Mouse (Mus musculus): ENCODE measurements around the gene Neurl1b. TPM values are rescaled to one million over a fixed set of nuclear protein-coding genes. Genes with fewer than 3 reads are reported as not detected.
A peak's percentile ranks its signal among the peaks of the same experiment; 100 is the strongest.

The Neurl1b gene
- polyA plus RNA-seq, 1 experiment from 2014 or later: 3.0 TPM

DNA sequence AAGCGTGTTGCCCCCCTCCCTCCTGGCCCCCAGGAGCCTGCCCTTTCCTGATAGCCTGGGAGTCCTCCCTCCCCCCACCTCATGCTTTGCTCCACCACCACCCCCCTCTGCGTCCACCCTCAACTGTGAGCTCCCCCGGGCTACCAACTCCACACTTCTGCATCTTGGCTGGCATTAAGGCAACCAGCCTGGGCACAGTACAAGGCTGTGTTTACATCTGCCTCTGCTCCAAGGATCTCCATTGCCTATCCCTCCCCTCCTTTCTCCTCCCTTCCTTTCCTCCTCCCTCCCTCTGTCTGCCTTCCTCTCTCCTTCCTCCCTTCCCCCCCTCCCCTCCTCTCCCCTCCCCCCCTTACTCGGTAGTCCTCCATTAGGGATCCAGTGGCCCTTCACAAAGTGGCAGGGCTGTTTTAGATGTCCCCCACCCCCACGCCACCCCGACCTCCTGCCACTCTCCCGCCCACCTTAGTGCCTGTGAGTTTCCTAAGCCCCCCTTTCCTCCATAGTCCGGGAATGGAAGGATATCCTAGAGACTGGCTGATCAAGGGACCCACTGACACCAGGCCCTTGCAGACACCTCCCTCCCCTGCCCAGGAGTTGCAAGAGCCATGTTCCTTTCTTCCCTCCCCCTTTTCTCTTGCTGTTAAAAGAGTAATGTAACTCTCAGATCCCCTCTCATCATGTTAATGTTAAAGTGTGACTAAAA is 34.2 kb upstream of the Neurl1b start:
- Histone ChIP-seq H3K4me2 (ENCODE audit: low read depth, low read length) (peak overlapping the region; percentile 26), H3K4me3 (ENCODE audit: low read length) (no peak overlapping the region), H3K36me3 (ENCODE audit: control insufficient read depth, insufficient read depth) (no peaks in the 10 kb centered on the region), H3K9me3 (replicated peaks; ENCODE audit: control insufficient read depth, low read length) (no peaks in the 10 kb centered on the region), H3K9ac (ENCODE audit: low read length) (no peak overlapping the region), H3K27ac (ENCODE audit: low read length) (no peak overlapping the region), H3K4me1 (ENCODE audit: control insufficient read depth, insufficient read depth, low read length) (peaks cover 41% of the 10 kb centered on the region), H3K27me3 (ENCODE audit: control insufficient read depth, insufficient read depth, low read length) (no peaks in the 10 kb centered on the region)
- WGBS: 24% methylated on average over 8 of the region's 8 CpGs
- ATAC-seq (replicated peaks; ENCODE audit: extremely low read depth, insufficient read depth, low FRiP score): no peak

DNA sequence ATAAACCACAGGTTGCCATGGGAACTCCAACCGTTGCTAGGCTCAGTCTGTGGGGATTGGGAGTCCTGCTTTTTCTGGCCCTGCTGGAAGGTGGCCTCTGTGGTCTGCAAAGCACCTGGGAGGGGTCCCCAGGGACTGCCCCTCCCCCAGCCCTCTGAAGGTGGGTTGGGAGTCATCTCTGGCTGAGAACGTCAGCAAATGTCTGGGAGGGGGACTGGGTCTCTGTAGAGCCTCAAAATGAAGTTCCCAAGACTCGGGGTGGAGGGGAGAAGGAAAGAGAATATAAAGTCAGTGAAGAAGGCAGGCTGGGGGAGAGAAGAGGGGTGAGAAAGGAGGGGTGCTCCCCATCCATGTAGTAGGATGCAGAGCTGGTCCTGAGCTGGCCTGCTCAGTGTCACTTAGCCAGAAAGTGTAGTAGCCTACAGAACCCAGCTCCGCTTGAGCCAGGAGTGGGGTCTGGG is 33.6 kb upstream of the Neurl1b start:
- WGBS: 38% methylated on average over 4 of the region's 4 CpGs
- peak overlapping the region; percentile 26 for H3K4me2 ChIP-seq (ENCODE audit: low read depth, low read length)
- ATAC-seq (replicated peaks; ENCODE audit: extremely low read depth, insufficient read depth, low FRiP score): no peak; the same call in 1 of the 2 replicates
- peaks cover 41% of the 10 kb centered on the region for H3K4me1 ChIP-seq (ENCODE audit: control insufficient read depth, insufficient read depth, low read length)
- H3K9me3 ChIP-seq (replicated peaks; ENCODE audit: control insufficient read depth, low read length): no peaks in the 10 kb centered on the region
- no peak overlapping the region for H3K4me3 ChIP-seq (ENCODE audit: low read length)
- H3K27ac ChIP-seq (ENCODE audit: low read length): 0 out of 2 replicates have a peak overlapping the region, but pooled peaks have one; percentile 19
- H3K27me3 ChIP-seq (ENCODE audit: control insufficient read depth, insufficient read depth, low read length): no peaks in the 10 kb centered on the region
- H3K36me3 ChIP-seq (ENCODE audit: control insufficient read depth, insufficient read depth): no peaks in the 10 kb centered on the region
- H3K9ac ChIP-seq (ENCODE audit: low read length): no peak overlapping the region

DNA sequence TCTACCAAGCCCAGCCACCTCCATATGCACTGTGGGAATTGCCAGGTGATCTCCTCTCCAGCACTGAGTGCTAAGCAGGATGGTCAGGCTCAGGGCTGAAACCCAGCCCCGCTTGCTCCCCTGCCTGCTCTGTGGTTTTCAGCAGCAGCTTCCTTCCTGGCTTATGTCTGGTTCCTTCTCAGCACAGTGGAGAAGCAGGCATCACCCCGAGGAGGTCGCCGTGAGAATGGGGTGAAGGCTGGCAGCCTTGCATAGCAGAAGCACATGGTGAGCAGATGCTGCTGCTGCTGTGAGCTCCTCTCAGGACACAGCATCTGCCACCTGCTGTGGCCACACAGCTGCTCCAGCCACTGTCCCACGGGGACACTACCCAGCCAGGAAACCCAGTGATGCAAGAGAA is 33.0 kb upstream of the Neurl1b start:
- Histone ChIP-seq H3K9ac (ENCODE audit: low read length) (no peak overlapping the region), H3K36me3 (ENCODE audit: control insufficient read depth, insufficient read depth) (no peaks in the 10 kb centered on the region), H3K27me3 (ENCODE audit: control insufficient read depth, insufficient read depth, low read length) (no peaks in the 10 kb centered on the region), H3K4me3 (ENCODE audit: low read length) (no peak overlapping the region), H3K4me2 (ENCODE audit: low read depth, low read length) (no peak overlapping the region), H3K9me3 (replicated peaks; ENCODE audit: control insufficient read depth, low read length) (no peaks in the 10 kb centered on the region), H3K4me1 (ENCODE audit: control insufficient read depth, insufficient read depth, low read length) (peaks cover 35% of the 10 kb centered on the region), H3K27ac (ENCODE audit: low read length) (0 out of 2 replicates have a peak overlapping the region, but pooled peaks have one; percentile 9)
- no peak for ATAC-seq (replicated peaks; ENCODE audit: extremely low read depth, insufficient read depth, low FRiP score)
- 36% methylated on average over 5 of the region's 5 CpGs for WGBS

- H3K9ac ChIP-seq (ENCODE audit: low read length): no peak overlapping the region
- no peak overlapping the region for H3K4me2 ChIP-seq (ENCODE audit: low read depth, low read length)
- WGBS: 26% methylated on average over 3 of the region's 3 CpGs
- 0 out of 2 replicates have a peak overlapping the region, but pooled peaks have one; percentile 9 for H3K27ac ChIP-seq (ENCODE audit: low read length)
- H3K4me1 ChIP-seq (ENCODE audit: control insufficient read depth, insufficient read depth, low read length): peaks cover 30% of the 10 kb centered on the region
- no peaks in the 10 kb centered on the region for H3K9me3 ChIP-seq (replicated peaks; ENCODE audit: control insufficient read depth, low read length)
- H3K4me3 ChIP-seq (ENCODE audit: low read length): no peak overlapping the region
- no peaks in the 10 kb centered on the region; the same call in 1 of the 2 replicates for H3K27me3 ChIP-seq (ENCODE audit: control insufficient read depth, insufficient read depth, low read length)
- H3K36me3 ChIP-seq (ENCODE audit: control insufficient read depth, insufficient read depth): no peaks in the 10 kb centered on the region
- ATAC-seq (replicated peaks; ENCODE audit: extremely low read depth, insufficient read depth, low FRiP score): 0 out of 2 replicates have a peak, but pooled peaks have one; percentile 10
These were observed 32.5 kb upstream of the Neurl1b start for GRCm38 (mm10) chr17:26382176-26382575.

DNA sequence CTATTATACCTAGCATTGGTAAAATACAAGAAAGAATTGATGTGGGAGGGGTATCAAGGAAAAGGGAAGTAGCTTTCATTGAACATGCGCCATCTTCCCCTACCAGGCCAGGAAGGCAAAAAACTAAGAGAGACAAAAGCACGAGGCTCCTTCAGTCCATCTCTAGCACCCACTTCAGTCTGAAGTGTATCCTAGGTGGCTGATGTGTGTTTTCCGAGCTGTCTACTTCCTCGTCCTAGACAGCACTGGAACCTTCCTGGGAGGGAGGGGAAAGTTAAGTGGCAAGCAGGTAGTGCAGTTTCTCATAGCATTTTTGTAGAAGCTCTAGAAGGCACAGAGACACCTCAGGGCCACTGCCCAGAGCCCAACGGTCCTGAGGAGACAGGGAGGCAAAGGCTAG is 31.9 kb upstream of the Neurl1b start:
- no peak overlapping the region for H3K4me3 ChIP-seq (ENCODE audit: low read length)
- no peaks in the 10 kb centered on the region for H3K36me3 ChIP-seq (ENCODE audit: control insufficient read depth, insufficient read depth)
- ATAC-seq (replicated peaks; ENCODE audit: extremely low read depth, insufficient read depth, low FRiP score): no peak
- peaks cover 27% of the 10 kb centered on the region for H3K4me1 ChIP-seq (ENCODE audit: control insufficient read depth, insufficient read depth, low read length)
- no peaks in the 10 kb centered on the region; the same call in 1 of the 2 replicates for H3K27me3 ChIP-seq (ENCODE audit: control insufficient read depth, insufficient read depth, low read length)
- no peak overlapping the region for H3K4me2 ChIP-seq (ENCODE audit: low read depth, low read length)
- H3K9ac ChIP-seq (ENCODE audit: low read length): no peak overlapping the region
- no peak overlapping the region for H3K27ac ChIP-seq (ENCODE audit: low read length)
- 45% methylated on average over 5 of the region's 5 CpGs for WGBS
- H3K9me3 ChIP-seq (replicated peaks; ENCODE audit: control insufficient read depth, low read length): no peaks in the 10 kb centered on the region

DNA sequence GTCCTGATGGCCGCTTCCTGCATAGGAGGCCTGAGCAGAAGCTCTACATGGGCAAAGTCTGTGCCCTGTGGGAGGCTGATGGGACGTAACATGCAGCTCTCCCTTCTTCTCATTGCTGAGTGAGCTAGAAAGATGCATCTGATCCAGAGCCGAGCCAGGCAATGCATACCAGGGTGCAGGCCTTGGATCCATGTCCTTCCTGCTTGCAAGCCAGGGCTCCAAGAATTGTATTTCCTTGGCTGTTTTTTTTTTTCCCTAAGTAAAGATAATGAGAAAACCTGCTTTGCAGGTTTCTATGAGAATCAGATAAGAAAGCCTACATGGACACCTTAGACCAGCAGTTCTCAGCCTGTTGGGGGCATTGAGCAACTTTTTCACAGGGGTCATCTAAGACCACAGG is 30.5 kb upstream of the Neurl1b start:
- Histone ChIP-seq H3K27me3 (ENCODE audit: control insufficient read depth, insufficient read depth, low read length) (no peaks in the 10 kb centered on the region; the same call in 1 of the 2 replicates), H3K4me1 (ENCODE audit: control insufficient read depth, insufficient read depth, low read length) (peaks cover 27% of the 10 kb centered on the region), H3K27ac (ENCODE audit: low read length) (no peak overlapping the region), H3K4me3 (ENCODE audit: low read length) (no peak overlapping the region), H3K9ac (ENCODE audit: low read length) (no peak overlapping the region), H3K9me3 (replicated peaks; ENCODE audit: control insufficient read depth, low read length) (no peaks in the 10 kb centered on the region), H3K36me3 (ENCODE audit: control insufficient read depth, insufficient read depth) (no peaks in the 10 kb centered on the region), H3K4me2 (ENCODE audit: low read depth, low read length) (no peak overlapping the region)
- ATAC-seq (replicated peaks; ENCODE audit: extremely low read depth, insufficient read depth, low FRiP score): no peak
- 90% methylated on average over 3 of the region's 3 CpGs for WGBS

DNA sequence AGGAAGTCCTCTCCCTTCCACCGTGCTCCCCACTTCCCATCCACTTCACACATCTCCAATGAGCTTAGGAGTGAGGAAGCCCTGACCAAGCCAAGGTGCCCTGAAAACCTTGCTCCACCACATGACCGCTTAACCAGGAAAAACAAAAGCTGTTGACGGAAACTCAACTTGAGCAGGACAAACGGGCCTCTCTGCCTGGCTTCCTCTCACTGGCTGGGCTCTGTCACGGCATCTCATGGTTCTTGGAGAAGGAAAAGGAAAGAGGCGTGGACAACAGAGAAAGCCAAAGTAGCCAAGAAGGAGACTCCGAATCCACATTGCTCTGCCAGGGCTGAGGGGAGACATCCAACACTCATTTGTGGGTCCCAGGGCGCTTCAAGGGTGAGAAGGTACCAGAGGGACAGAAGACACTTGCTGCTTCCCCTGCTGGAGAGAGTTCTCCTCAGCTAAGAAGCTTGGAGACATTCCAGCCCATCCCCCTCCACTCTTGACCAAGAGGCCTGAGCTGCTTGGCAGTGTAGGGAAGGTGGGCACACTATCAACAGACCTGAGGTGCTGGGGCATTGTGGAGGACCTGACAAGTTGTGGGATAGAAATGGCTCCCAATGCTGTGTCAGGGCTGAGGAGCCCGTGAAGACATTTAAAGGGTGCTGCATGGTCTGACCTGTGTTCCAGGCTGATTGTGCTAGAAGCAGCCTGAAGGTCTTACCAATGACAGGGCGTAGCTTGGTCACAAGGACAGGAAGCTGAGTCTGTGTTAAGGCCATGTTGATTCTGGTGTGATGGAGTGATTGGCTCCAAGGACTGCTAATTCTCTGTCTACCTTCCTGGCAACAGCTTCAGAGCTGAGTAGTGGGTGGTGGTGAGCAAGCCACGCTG is 29.1 kb upstream of the Neurl1b start:
- Histone ChIP-seq H3K4me3 (ENCODE audit: low read length) (no peak overlapping the region), H3K9ac (ENCODE audit: low read length) (no peak overlapping the region), H3K4me2 (ENCODE audit: low read depth, low read length) (no peak overlapping the region), H3K36me3 (ENCODE audit: control insufficient read depth, insufficient read depth) (no peaks in the 10 kb centered on the region), H3K9me3 (replicated peaks; ENCODE audit: control insufficient read depth, low read length) (no peaks in the 10 kb centered on the region), H3K4me1 (ENCODE audit: control insufficient read depth, insufficient read depth, low read length) (peaks cover 23% of the 10 kb centered on the region), H3K27me3 (ENCODE audit: control insufficient read depth, insufficient read depth, low read length) (no peaks in the 10 kb centered on the region; the same call in 1 of the 2 replicates), H3K27ac (ENCODE audit: low read length) (peak overlapping the region; percentile 43; the same call in 1 of the 2 replicates)
- 76% methylated on average over 11 of the region's 11 CpGs for WGBS
- no peak for ATAC-seq (replicated peaks; ENCODE audit: extremely low read depth, insufficient read depth, low FRiP score)

DNA sequence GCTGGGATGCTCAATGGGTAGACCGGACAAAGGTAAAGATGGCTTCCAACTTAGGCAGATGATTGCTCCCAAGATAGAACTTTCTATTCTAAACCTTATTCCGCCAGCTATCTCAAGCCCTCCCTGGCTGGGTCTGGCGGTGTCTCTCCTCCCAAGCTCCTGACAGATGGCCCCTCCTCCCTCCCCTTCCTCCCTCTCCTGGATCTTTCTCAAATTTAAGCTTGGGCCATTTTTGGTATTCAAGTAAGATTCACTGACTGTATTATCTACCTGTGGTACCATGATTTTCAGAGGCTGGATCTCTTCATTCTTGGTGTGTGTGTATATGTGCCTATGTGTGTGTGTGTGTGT is 28.5 kb upstream of the Neurl1b start:
- Histone ChIP-seq H3K36me3 (ENCODE audit: control insufficient read depth, insufficient read depth) (no peaks in the 10 kb centered on the region), H3K9me3 (replicated peaks; ENCODE audit: control insufficient read depth, low read length) (no peaks in the 10 kb centered on the region), H3K27me3 (ENCODE audit: control insufficient read depth, insufficient read depth, low read length) (no peaks in the 10 kb centered on the region; the same call in 1 of the 2 replicates), H3K9ac (ENCODE audit: low read length) (no peak overlapping the region), H3K4me3 (ENCODE audit: low read length) (no peak overlapping the region), H3K4me1 (ENCODE audit: control insufficient read depth, insufficient read depth, low read length) (peaks cover 17% of the 10 kb centered on the region), H3K27ac (ENCODE audit: low read length) (no peak overlapping the region), H3K4me2 (ENCODE audit: low read depth, low read length) (no peak overlapping the region)
- no peak for ATAC-seq (replicated peaks; ENCODE audit: extremely low read depth, insufficient read depth, low FRiP score)
- 85% methylated on average over 3 of the region's 3 CpGs for WGBS

GRCm38 (mm10) chr17:26388106-26388505 is 26.5 kb upstream of the Neurl1b start:
- ATAC-seq (replicated peaks; ENCODE audit: extremely low read depth, insufficient read depth, low FRiP score): no peak
- Histone ChIP-seq H3K9me3 (replicated peaks; ENCODE audit: control insufficient read depth, low read length) (no peaks in the 10 kb centered on the region), H3K27me3 (ENCODE audit: control insufficient read depth, insufficient read depth, low read length) (no peaks in the 10 kb centered on the region; the same call in 1 of the 2 replicates), H3K4me1 (ENCODE audit: control insufficient read depth, insufficient read depth, low read length) (no peaks in the 10 kb centered on the region), H3K9ac (ENCODE audit: low read length) (no peak overlapping the region), H3K4me2 (ENCODE audit: low read depth, low read length) (no peak overlapping the region), H3K4me3 (ENCODE audit: low read length) (no peak overlapping the region), H3K27ac (ENCODE audit: low read length) (no peak overlapping the region), H3K36me3 (ENCODE audit: control insufficient read depth, insufficient read depth) (no peaks in the 10 kb centered on the region)
- WGBS: 58% methylated on average over 3 of the region's 3 CpGs
